Mouse (Mus musculus): Measurements from ENCODE around the gene F8a. TPM values are rescaled to one million over a fixed set of nuclear protein-coding genes. Genes with fewer than 3 reads are reported as not detected.
"Not testable (repeated sequence)": the region's sequence is repeated elsewhere in the genome, so short reads cannot be mapped to it uniquely, and the experiment has no call there.

Gene F8a
- 1 to 10 TPM; 5.6 to 6.6 TPM for total RNA-seq (2021)
- long read RNA-seq, experiment 1, transcript F8a-201 (1 exons, 2,505 nt) = major isoform, 24 of 24 reads
- long read RNA-seq, experiment 1, partial matches to known transcripts = 0 of 24 reads
- long read RNA-seq, experiment 1, other reads (novel, unspliced or antisense) = 0 of 24 reads
- long read RNA-seq, experiment 2, transcript F8a-201 (1 exons, 2,505 nt) = major isoform, 27 of 27 reads
- long read RNA-seq, experiment 2, partial matches to known transcripts = 0 of 27 reads
- long read RNA-seq, experiment 2, other reads (novel, unspliced or antisense) = 0 of 27 reads

DNA sequence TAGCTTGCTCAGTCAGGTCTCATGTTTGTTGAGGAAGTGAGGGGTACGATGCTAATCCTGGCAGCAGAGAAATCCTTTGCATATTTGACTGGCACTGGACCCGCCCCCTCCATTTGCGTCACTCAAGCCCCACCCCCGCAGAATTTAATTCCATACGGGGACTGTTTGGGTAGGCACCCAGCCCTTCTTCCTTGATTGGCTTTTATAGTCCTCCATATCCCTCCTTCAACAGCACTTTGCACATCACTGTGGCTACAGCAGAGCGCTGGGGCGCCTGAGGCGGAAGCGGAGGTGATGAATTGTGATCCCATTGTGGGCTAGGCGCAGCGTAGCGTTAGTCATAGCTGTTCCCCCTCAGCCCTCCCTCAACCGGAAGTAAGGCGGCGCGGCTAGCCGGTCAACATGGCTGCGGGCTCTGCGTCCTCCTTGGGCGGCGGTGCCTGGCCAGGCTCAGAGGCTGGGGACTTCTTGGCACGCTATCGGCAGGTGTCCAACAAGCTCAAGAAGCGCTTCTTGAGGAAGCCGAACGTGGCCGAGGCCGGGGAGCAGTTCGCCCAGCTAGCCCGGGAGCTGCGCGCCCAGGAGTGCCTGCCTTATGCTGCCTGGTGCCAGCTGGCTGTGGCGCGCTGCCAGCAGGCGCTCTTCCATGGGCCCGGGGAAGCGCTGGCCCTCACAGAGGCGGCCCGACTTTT lies at the start of gene F8a:
F8a (plus strand) TSS at position 378 of the 692 bp plus-strand sequence.
- peak within 1 kb of the TSS; percentile 96 for H3K27ac ChIP-seq
- TF ChIP-seq CTCF (IDR thresholded peaks at IDR 0.05) = no peak
- peak within 1 kb of the TSS; percentile 86 for H3K4me3 ChIP-seq
- DNase-seq = peak; percentile 86
- intact Hi-C loops (cut with DNase I) = no loop called here

GRCm38 (mm10) chrX:73191934-73192333 lies 36.2 kb upstream of the F8a start, which contains the start of gene Xlr3b:
Xlr3b (plus strand) TSS chrX:73192207.
- H3K27ac ChIP-seq; intact Hi-C loops (cut with DNase I); H3K4me3 ChIP-seq: not testable (repeated sequence)
- DNase-seq = peak; percentile 44

DNA sequence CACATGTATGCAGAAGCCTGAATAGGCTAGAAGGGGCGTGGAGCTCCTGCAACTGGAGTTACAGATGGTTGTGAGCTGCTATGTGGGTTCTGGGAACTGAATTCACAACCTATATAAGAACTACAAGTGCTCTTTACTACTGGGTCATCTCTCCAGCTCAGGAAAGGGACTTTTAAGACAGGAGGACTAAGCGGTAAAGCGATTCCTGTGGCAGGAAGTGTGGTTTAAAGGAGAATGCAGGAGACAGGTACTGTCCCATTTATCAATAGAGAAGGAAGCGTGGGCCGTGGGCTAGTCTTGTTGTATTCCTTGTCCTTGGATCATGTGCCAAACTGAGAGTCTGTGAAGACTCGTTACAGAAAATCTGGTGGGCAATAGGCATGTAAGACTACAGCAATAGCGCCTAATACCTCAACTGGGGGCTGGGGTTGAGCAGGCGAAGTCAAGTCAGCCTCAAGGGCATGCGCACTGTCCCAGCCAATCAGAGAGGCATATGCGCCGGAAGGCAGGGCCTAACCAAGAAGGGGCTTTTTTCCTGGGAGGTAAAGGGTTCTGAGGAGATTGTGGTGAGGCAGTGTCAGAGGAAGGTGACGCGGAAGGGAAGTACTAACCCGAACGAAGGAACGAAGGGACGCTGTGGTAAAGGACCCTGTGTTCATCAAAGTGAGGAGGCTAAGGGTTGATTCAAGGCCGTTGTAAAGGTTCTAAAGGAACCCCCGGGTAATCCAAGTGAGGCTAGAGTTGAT lies 14.1 kb upstream of the F8a start, which contains the start of gene Xlr4b:
Xlr4b (plus strand) TSS at position 515 of the 746 bp plus-strand sequence.
- H3K27ac ChIP-seq; intact Hi-C loops (cut with DNase I); H3K4me3 ChIP-seq; DNase-seq: not testable (repeated sequence)

- no peak for DNase-seq
- Histone ChIP-seq H3K27ac (no peak overlapping the region), H3K4me3 (no peak overlapping the region)
- no peak for TF ChIP-seq CTCF (IDR thresholded peaks at IDR 0.05)
- intact Hi-C loops (cut with DNase I) = no loop called here
These were observed 2.7 kb upstream of the F8a start for GRCm38 (mm10) chrX:73225365-73225764.

DNA sequence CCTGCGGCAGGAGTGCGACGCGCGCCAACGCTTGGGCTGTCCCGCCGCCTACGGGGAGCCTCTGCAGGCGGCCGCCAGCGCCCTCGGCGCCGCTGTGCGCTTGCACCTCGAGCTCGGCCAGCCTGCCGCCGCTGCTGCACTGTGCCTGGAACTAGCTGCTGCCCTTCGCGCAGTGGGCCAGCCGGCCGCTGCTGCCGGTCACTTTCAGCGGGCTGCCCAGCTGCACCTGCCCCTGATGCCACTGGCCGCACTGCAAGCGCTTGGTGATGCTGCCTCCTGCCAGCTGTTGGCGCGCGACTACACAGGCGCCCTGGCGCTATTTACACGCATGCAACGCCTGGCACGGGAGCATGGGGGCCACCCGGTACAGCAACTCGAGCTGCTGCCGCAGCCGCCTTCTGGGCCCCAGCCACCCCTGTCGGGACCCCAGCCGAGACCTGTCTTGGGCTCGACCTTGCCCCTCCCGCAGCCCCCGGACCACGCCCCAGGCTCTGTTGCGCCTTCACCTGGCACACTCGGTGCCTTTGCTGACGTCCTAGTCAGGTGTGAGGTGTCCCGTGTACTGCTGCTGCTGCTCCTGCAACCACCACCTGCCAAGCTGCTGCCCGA lies 619 bp downstream of the F8a start:
- intact Hi-C loops (cut with DNase I) = no loop called here
- H3K4me3 ChIP-seq = peak overlapping the region; percentile 86
- DNase-seq = peak; percentile 79

GRCm38 (mm10) chrX:73229288-73229687 lies 1.2 kb downstream of the F8a start:
- TF ChIP-seq CTCF (IDR thresholded peaks at IDR 0.05) = no peak

More for the DNA sequence above, 619 bp downstream of the F8a start:
- TF ChIP-seq CTCF (IDR thresholded peaks at IDR 0.05) = no peak
- peak overlapping the region; percentile 96 for H3K27ac ChIP-seq

DNA sequence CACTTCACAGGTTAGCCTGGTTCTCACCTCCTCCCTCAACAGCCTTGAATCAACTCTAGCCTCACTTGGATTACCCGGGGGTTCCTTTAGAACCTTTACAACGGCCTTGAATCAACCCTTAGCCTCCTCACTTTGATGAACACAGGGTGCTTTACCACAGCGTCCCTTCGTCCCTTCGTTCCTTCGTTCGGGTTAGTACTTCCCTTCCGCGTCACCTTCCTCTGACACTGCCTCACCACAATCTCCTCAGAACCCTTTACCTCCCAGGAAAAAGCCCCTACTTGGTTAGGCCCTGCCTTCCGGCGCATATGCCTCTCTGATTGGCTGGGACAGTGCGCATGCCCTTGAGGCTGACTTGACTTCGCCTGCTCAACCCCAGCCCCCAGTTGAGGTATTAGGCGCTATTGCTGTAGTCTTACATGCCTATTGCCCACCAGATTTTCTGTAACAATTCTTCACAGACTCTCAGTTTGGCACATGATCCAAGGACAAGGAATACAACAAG lies 14.8 kb downstream of the F8a start, which contains the start of gene Xlr4c:
Xlr4c (minus strand) TSS at position 310 of the 505 bp plus-strand sequence.
- H3K4me3 ChIP-seq; intact Hi-C loops (cut with DNase I); DNase-seq; H3K27ac ChIP-seq: not testable (repeated sequence)

More at GRCm38 (mm10) chrX:73229288-73229687, 1.2 kb downstream of the F8a start:
- peak overlapping the region; percentile 86 for H3K4me3 ChIP-seq
- DNase-seq = no peak
- intact Hi-C loops (cut with DNase I) = no loop called here
- H3K27ac ChIP-seq = peak overlapping the region; percentile 96

DNA sequence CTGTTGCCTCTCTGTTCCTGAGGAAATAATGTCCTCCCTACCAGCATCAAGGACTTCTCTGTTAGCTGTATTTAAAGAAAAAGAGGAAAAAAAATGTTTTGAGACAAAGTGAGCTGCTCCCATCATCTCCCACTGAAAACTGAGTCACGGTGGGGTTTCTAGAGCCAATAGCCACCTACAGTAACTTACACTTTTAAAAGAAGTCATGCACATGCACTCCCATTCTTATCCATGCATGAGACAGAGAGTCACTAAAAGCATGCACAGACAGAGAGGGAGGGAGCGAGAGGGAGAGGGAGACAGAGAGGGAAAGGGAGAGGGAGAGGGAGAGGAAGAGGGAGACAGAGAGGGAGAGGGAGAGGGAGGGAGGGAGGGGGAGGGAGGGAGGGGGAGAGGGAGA lies 34.3 kb downstream of the F8a start:
- H3K4me3 ChIP-seq; intact Hi-C loops (cut with DNase I); H3K27ac ChIP-seq; DNase-seq: not testable (repeated sequence)

DNA sequence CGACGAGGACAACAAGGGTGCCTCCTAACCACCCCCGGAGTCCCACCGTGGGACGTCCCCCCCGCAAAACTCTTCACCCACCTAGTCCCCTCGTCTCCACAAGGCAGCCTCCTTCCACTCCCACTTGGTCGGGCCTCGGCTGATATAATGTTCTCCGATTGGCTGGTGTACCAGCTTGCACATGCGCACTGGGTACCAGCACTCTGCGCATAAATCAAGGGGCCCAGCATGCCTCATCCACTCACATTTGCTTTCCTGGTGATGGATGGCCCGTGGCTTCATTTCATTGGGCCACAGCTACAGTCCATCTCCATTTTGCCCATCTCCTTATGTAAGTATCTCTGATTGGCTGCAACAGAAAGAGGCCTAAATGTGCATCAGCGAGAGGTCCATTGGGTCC lies 37.2 kb downstream of the F8a start, which contains the start of gene Xlr3c:
Xlr3c (minus strand) TSS at position 121 of the 400 bp plus-strand sequence.
- H3K4me3 ChIP-seq; DNase-seq; H3K27ac ChIP-seq; intact Hi-C loops (cut with DNase I): not testable (repeated sequence)

Other genes with a start within 250 kb of the F8a start
- 1 to 10 TPM in 1 of 2 experiments, under 1 TPM in 1; 0.82 to 2.5 TPM for gene Zfp185, start 241.0 kb upstream of the F8a start, total RNA-seq (2021)
- under 1 TPM in 1 of 2 experiments, not detected in 1; 0.14 TPM for gene Pnma5, start 191.2 kb upstream of the F8a start, total RNA-seq (2021)
- gene Pnma3, start 163.5 kb upstream of the F8a start, total RNA-seq (2021) = not detected
- gene Xlr4a, start 145.8 kb upstream of the F8a start, total RNA-seq (2021) = not detected
- gene Xlr3a, start 131.2 kb upstream of the F8a start, total RNA-seq (2021) = under 1 TPM in 1 of 2 experiments, not detected in 1; 0.11 TPM
- not detected for gene Gm14685, start 111.2 kb upstream of the F8a start, total RNA-seq (2021)
- gene Xlr5b, start 79.5 kb upstream of the F8a start, total RNA-seq (2021) = not detected
- not detected for gene DXBay18, start 78.8 kb upstream of the F8a start, total RNA-seq (2021)
- not detected for gene Spin2d, start 51.3 kb upstream of the F8a start, total RNA-seq (2021)
- gene Xlr3b, start 36.1 kb upstream of the F8a start, total RNA-seq (2021) = 1 to 10 TPM in 1 of 2 experiments, under 1 TPM in 1; 0.17 to 4.8 TPM
- gene Xlr4b, start 14.0 kb upstream of the F8a start, total RNA-seq (2021) = not detected
- gene Xlr4c, start 14.8 kb downstream of the F8a start, total RNA-seq (2021) = not detected
- gene Xlr3c, start 37.1 kb downstream of the F8a start, total RNA-seq (2021) = under 1 TPM in 1 of 2 experiments, not detected in 1; 0.22 TPM
- gene Xlr5a, start 64.7 kb downstream of the F8a start, total RNA-seq (2021) = not detected
- not detected for gene Xlr5c, start 64.7 kb downstream of the F8a start, total RNA-seq (2021)
- not detected for gene Gm45015, start 108.5 kb downstream of the F8a start, total RNA-seq (2021)
- 1 to 10 TPM; 3.9 to 7.7 TPM for gene Zfp275, start 114.3 kb downstream of the F8a start, total RNA-seq (2021)
- gene Gm18336, start 170.4 kb downstream of the F8a start, total RNA-seq (2021) = not detected
- under 1 TPM in 1 of 2 experiments, not detected in 1; 0.03 TPM for gene Zfp92, start 182.8 kb downstream of the F8a start, total RNA-seq (2021)
- gene Trex2, start 207.1 kb downstream of the F8a start, total RNA-seq (2021) = not detected
- 10 to 100 TPM in 1 of 2 experiments, 1 to 10 TPM in 1; 9.3 to 10.7 TPM for gene Haus7, start 230.8 kb downstream of the F8a start, total RNA-seq (2021)

Measured in gastrocnemius, adult 2 months (tissue).